Mouse (Mus musculus) urinary bladder, postnatal 4 days (tissue): ENCODE data around the gene Vwa2.
A peak's percentile ranks its signal among the peaks of the same experiment; 100 is the strongest.

ENCODE experiments used
- DNase-seq, 2 experiments: peaks; one replicate each; pipeline ENCODE4 v3.0.0; 2021 to 2022; ENCODE audit warnings: low spot score in 2 of 2

Vwa2 gene

GRCm38 (mm10) chr19:56947971-56948610 lies 74.0 kb downstream of the Vwa2 start:
- DNase-seq: no peak

GRCm38 (mm10) chr19:56949868-56950267 lies 75.8 kb downstream of the Vwa2 start:
- no peak for DNase-seq

- DNase-seq: no peak
These were observed 76.8 kb downstream of the Vwa2 start for GRCm38 (mm10) chr19:56950818-56951217.

- DNase-seq: peak in 1 of 2 experiments; percentile 31
These were observed 79.8 kb downstream of the Vwa2 start for GRCm38 (mm10) chr19:56953856-56954255.

- DNase-seq: no peak
These were observed 80.8 kb downstream of the Vwa2 start for GRCm38 (mm10) chr19:56954857-56955256.

- no peak for DNase-seq
These were observed 81.8 kb downstream of the Vwa2 start for GRCm38 (mm10) chr19:56955568-56956513.

GRCm38 (mm10) chr19:56958011-56958410 lies 84.0 kb downstream of the Vwa2 start:
- DNase-seq: no peak

- DNase-seq: peak in 1 of 2 experiments; percentile 43
These were observed 84.6 kb downstream of the Vwa2 start for GRCm38 (mm10) chr19:56958582-56959021.

- no peak for DNase-seq
These were observed 85.0 kb downstream of the Vwa2 start for GRCm38 (mm10) chr19:56959057-56959456.

GRCm38 (mm10) chr19:56959601-56960000 lies 85.6 kb downstream of the Vwa2 start:
- DNase-seq: no peak
